Mouse (Mus musculus) hindbrain, embryonic 15.5 days (tissue): Measurements from ENCODE around the gene Cmtm8. TPM values are rescaled to one million over a fixed set of nuclear protein-coding genes. Genes with fewer than 3 reads are reported as not detected.

Experiments used
- ATAC-seq: fragments of 200-750 bp; cut with Nextera tagmentation; 2 replicates; pipeline ENCODE4 v1.8.0; 2017; ENCODE audit warnings: low read depth, moderate number of reproducible peaks, moderate TSS enrichment; ENCODE audit not compliant: low FRiP score
- H3K27ac ChIP-seq: fragments of 300-500 bp; sonication (generic); replicated peaks from 2 replicates; pipeline ENCODE4 v1.5.1; 2015; ENCODE audit warnings: mild to moderate bottlenecking, inconsistent platforms
- H3K27me3 ChIP-seq: fragments of 300-500 bp; sonication (generic); 2 replicates; pipeline ENCODE4 v1.6.1; 2015; ENCODE audit warnings: control low read depth, inconsistent platforms
- H3K36me3 ChIP-seq: fragments of 300-500 bp; sonication (generic); 2 replicates; pipeline ENCODE4 v1.6.1; 2015; ENCODE audit warnings: control low read depth, inconsistent platforms
- H3K4me1 ChIP-seq: fragments of 300-500 bp; sonication (generic); replicated peaks from 2 replicates; pipeline ENCODE4 v1.6.1; 2015; ENCODE audit warnings: control low read depth, inconsistent platforms
- H3K4me2 ChIP-seq: fragments of 300-500 bp; sonication (generic); 2 replicates; pipeline ENCODE4 v1.6.1; 2015; ENCODE audit warnings: moderate library complexity, mild to moderate bottlenecking, inconsistent platforms
- H3K4me3 ChIP-seq: fragments of 300-500 bp; sonication (generic); 2 replicates; pipeline ENCODE4 v1.5.1; 2015; ENCODE audit warnings: mild to moderate bottlenecking, inconsistent platforms
- H3K9ac ChIP-seq: fragments of 300-500 bp; sonication (generic); 2 replicates; pipeline ENCODE4 v1.6.1; 2015; ENCODE audit warnings: inconsistent platforms
- H3K9me3 ChIP-seq: fragments of 300-500 bp; sonication (generic); 2 replicates; pipeline ENCODE4 v1.6.1; 2016; ENCODE audit warnings: control low read depth, inconsistent platforms
- WGBS: fragments of 180-500 bp; shearing (Covaris S2); methylation state at CpG from one replicate; pipeline ENCODE4 v1.1.7; 2015; 5-methylcytosine and 5-hydroxymethylcytosine counted together
- polyA plus RNA-seq: library from polyadenylated mRNA; unstranded; fragments of >200 nt; fragmentation: Nextera tagmentation; extraction: Ambion mirVana; gene quantifications from 2 replicates; pipeline ENCODE4 v1.2.1, GENCODE M21; 2015

The Cmtm8 gene
- polyA plus RNA-seq: 7.5 and 8.6 TPM in 2 replicates

GRCm38 (mm10) chr9:114844017-114844662 is at the start of gene Cmtm8:
Gene Cmtm8 (minus strand): TSS chr9:114844156.
- H3K4me1 ChIP-seq: peaks cover 14% of the 10 kb centered on the region
- under 1% methylated on average over 41 of the region's 43 CpGs for WGBS
- peak; percentile 83; the same call in 1 of the 2 replicates for ATAC-seq
- H3K9me3 ChIP-seq: no peaks in the 10 kb centered on the region
- peaks cover 26% of the 10 kb centered on the region for H3K27me3 ChIP-seq
- H3K4me3 ChIP-seq: peak within 1 kb of the TSS; percentile 76
- H3K36me3 ChIP-seq: no peaks in the 10 kb centered on the region
- H3K9ac ChIP-seq: peak within 1 kb of the TSS; percentile 58
- peak within 1 kb of the TSS; percentile 100 for H3K4me2 ChIP-seq
- H3K27ac ChIP-seq: no peak within 1 kb of the TSS

GRCm38 (mm10) chr9:114892974-114893373 is 49.0 kb upstream of the Cmtm8 start:
- 85% methylated on average over 11 of the region's 11 CpGs for WGBS

GRCm38 (mm10) chr9:114890377-114890776 is 46.4 kb upstream of the Cmtm8 start:
- H3K9ac ChIP-seq: no peak overlapping the region
- H3K27ac ChIP-seq: no peak overlapping the region
- no peak overlapping the region for H3K4me2 ChIP-seq
- H3K27me3 ChIP-seq: no peaks in the 10 kb centered on the region
- no peak overlapping the region for H3K4me3 ChIP-seq
- 43% methylated on average over 7 of the region's 7 CpGs for WGBS
- H3K36me3 ChIP-seq: no peaks in the 10 kb centered on the region
- no peak for ATAC-seq
- no peaks in the 10 kb centered on the region for H3K9me3 ChIP-seq
- peaks cover 3% of the 10 kb centered on the region; the same call in 1 of the 2 replicates for H3K4me1 ChIP-seq

More at GRCm38 (mm10) chr9:114892974-114893373, 49.0 kb upstream of the Cmtm8 start:
- no peaks in the 10 kb centered on the region for H3K9me3 ChIP-seq
- no peaks in the 10 kb centered on the region for H3K36me3 ChIP-seq
- no peak overlapping the region for H3K4me3 ChIP-seq
- no peak overlapping the region for H3K9ac ChIP-seq
- peaks cover 3% of the 10 kb centered on the region; the same call in 1 of the 2 replicates for H3K4me1 ChIP-seq
- no peaks in the 10 kb centered on the region for H3K27me3 ChIP-seq
- H3K27ac ChIP-seq: no peak overlapping the region
- no peak overlapping the region for H3K4me2 ChIP-seq
- ATAC-seq: no peak

GRCm38 (mm10) chr9:114888856-114889407 is 45.0 kb upstream of the Cmtm8 start:
- no peak overlapping the region for H3K4me3 ChIP-seq
- no peaks in the 10 kb centered on the region for H3K36me3 ChIP-seq
- peaks cover 3% of the 10 kb centered on the region; the same call in 1 of the 2 replicates for H3K4me1 ChIP-seq
- no peak overlapping the region for H3K9ac ChIP-seq
- no peaks in the 10 kb centered on the region for H3K9me3 ChIP-seq
- WGBS: 90% methylated on average over 5 of the region's 5 CpGs
- H3K27ac ChIP-seq: no peak overlapping the region
- H3K4me2 ChIP-seq: no peak overlapping the region
- ATAC-seq: no peak
- H3K27me3 ChIP-seq: no peaks in the 10 kb centered on the region

- H3K27me3 ChIP-seq: no peaks in the 10 kb centered on the region
- peaks cover 3% of the 10 kb centered on the region; the same call in 1 of the 2 replicates for H3K4me1 ChIP-seq
- WGBS: 96% methylated on average over 3 of the region's 3 CpGs
- no peak overlapping the region for H3K4me3 ChIP-seq
- ATAC-seq: no peak
- H3K9ac ChIP-seq: no peak overlapping the region
- no peak overlapping the region for H3K27ac ChIP-seq
- H3K9me3 ChIP-seq: no peaks in the 10 kb centered on the region
- no peak overlapping the region for H3K4me2 ChIP-seq
- H3K36me3 ChIP-seq: no peaks in the 10 kb centered on the region
These were observed 43.7 kb upstream of the Cmtm8 start for GRCm38 (mm10) chr9:114887699-114888098.

- Histone ChIP-seq H3K4me2 (no peak overlapping the region), H3K9me3 (no peaks in the 10 kb centered on the region), H3K9ac (no peak overlapping the region), H3K27me3 (no peaks in the 10 kb centered on the region), H3K36me3 (no peaks in the 10 kb centered on the region), H3K4me3 (no peak overlapping the region), H3K27ac (no peak overlapping the region), H3K4me1 (peaks cover 3% of the 10 kb centered on the region; the same call in 1 of the 2 replicates)
- WGBS: 40% methylated on average over 8 of the region's 8 CpGs
- ATAC-seq: no peak
These were observed 42.2 kb upstream of the Cmtm8 start for GRCm38 (mm10) chr9:114885991-114886662.

GRCm38 (mm10) chr9:114885564-114885963 is 41.6 kb upstream of the Cmtm8 start:
- no peaks in the 10 kb centered on the region for H3K9me3 ChIP-seq
- no peak overlapping the region for H3K4me3 ChIP-seq
- H3K27ac ChIP-seq: no peak overlapping the region
- no peak overlapping the region for H3K9ac ChIP-seq
- H3K4me1 ChIP-seq: no peaks in the 10 kb centered on the region
- H3K4me2 ChIP-seq: no peak overlapping the region
- no peaks in the 10 kb centered on the region for H3K27me3 ChIP-seq
- no peak for ATAC-seq
- WGBS: 76% methylated on average over 4 of the region's 4 CpGs
- H3K36me3 ChIP-seq: no peaks in the 10 kb centered on the region

- Histone ChIP-seq H3K36me3 (no peaks in the 10 kb centered on the region), H3K4me2 (no peak overlapping the region), H3K4me1 (no peaks in the 10 kb centered on the region), H3K27me3 (no peaks in the 10 kb centered on the region), H3K4me3 (no peak overlapping the region), H3K9ac (no peak overlapping the region), H3K9me3 (no peaks in the 10 kb centered on the region), H3K27ac (no peak overlapping the region)
- WGBS: 73% methylated on average over 2 of the region's 2 CpGs
- no peak for ATAC-seq
These were observed 38.0 kb upstream of the Cmtm8 start for GRCm38 (mm10) chr9:114881977-114882376.

- no peaks in the 10 kb centered on the region for H3K9me3 ChIP-seq
- no peaks in the 10 kb centered on the region for H3K36me3 ChIP-seq
- no peak overlapping the region for H3K4me2 ChIP-seq
- no peak overlapping the region for H3K9ac ChIP-seq
- H3K27ac ChIP-seq: no peak overlapping the region
- H3K27me3 ChIP-seq: no peaks in the 10 kb centered on the region
- H3K4me1 ChIP-seq: 0 out of 2 replicates have a peak, but pooled peaks cover 3% of the 10 kb centered on the region
- 67% methylated on average over 11 of the region's 11 CpGs for WGBS
- no peak overlapping the region for H3K4me3 ChIP-seq
- no peak for ATAC-seq
These were observed 11.4 kb upstream of the Cmtm8 start for GRCm38 (mm10) chr9:114855327-114855726.

GRCm38 (mm10) chr9:114854686-114855085 is 10.7 kb upstream of the Cmtm8 start:
- H3K4me3 ChIP-seq: no peak overlapping the region
- H3K4me1 ChIP-seq: 0 out of 2 replicates have a peak, but pooled peaks cover 3% of the 10 kb centered on the region
- no peaks in the 10 kb centered on the region for H3K9me3 ChIP-seq
- no peak overlapping the region for H3K27ac ChIP-seq
- no peak overlapping the region for H3K4me2 ChIP-seq
- ATAC-seq: no peak
- no peaks in the 10 kb centered on the region for H3K27me3 ChIP-seq
- WGBS: 66% methylated on average over 9 of the region's 9 CpGs
- H3K36me3 ChIP-seq: no peaks in the 10 kb centered on the region
- H3K9ac ChIP-seq: no peak overlapping the region

GRCm38 (mm10) chr9:114853336-114853735 is 9.4 kb upstream of the Cmtm8 start:
- H3K9me3 ChIP-seq: no peaks in the 10 kb centered on the region
- H3K36me3 ChIP-seq: no peaks in the 10 kb centered on the region
- no peak for ATAC-seq
- 81% methylated on average over 15 of the region's 15 CpGs for WGBS
- no peak overlapping the region for H3K4me2 ChIP-seq
- no peak overlapping the region for H3K9ac ChIP-seq
- no peaks in the 10 kb centered on the region for H3K27me3 ChIP-seq
- no peak overlapping the region for H3K4me3 ChIP-seq
- 0 out of 2 replicates have a peak, but pooled peaks cover 3% of the 10 kb centered on the region for H3K4me1 ChIP-seq
- no peak overlapping the region for H3K27ac ChIP-seq
